Mouse (Mus musculus) neural tube, embryonic 14.5 days (tissue): ENCODE results near the gene Cep57l1. TPM values are rescaled to one million over a fixed set of nuclear protein-coding genes. Genes with fewer than 3 reads are reported as not detected.
A peak's percentile ranks its signal among the peaks of the same experiment; 100 is the strongest.

Source experiments
- ATAC-seq: fragments of 200-750 bp; cut with Nextera tagmentation; 2 replicates; pipeline ENCODE4 v1.8.0; 2017; ENCODE audit warnings: low read depth, mild to moderate bottlenecking, moderate TSS enrichment, moderate library complexity
- H3K27ac ChIP-seq: fragments of 300-500 bp; sonication (generic); 2 replicates; pipeline ENCODE4 v1.5.1; 2014; ENCODE audit warnings: low read depth, mild to moderate bottlenecking, control low read depth, low read length, moderate library complexity, mixed read lengths
- H3K27me3 ChIP-seq: fragments of 300-500 bp; sonication (generic); 2 replicates; pipeline ENCODE4 v1.6.1; 2014; ENCODE audit warnings: low read length; ENCODE audit not compliant: control insufficient read depth, insufficient read depth
- H3K36me3 ChIP-seq: fragments of 300-500 bp; sonication (generic); 2 replicates; pipeline ENCODE4 v1.6.1; 2014; ENCODE audit warnings: low read length, mixed read lengths; ENCODE audit not compliant: control insufficient read depth, insufficient read depth
- H3K4me1 ChIP-seq: fragments of 300-500 bp; sonication (generic); 2 replicates; pipeline ENCODE4 v1.6.1; 2014; ENCODE audit warnings: low read length; ENCODE audit not compliant: control insufficient read depth, insufficient read depth
- H3K4me2 ChIP-seq: fragments of 300-500 bp; sonication (generic); 2 replicates; pipeline ENCODE4 v1.6.1; 2014; ENCODE audit warnings: mild to moderate bottlenecking, low read depth, low read length, control low read depth
- H3K4me3 ChIP-seq: fragments of 300-500 bp; sonication (generic); 2 replicates; pipeline ENCODE4 v1.5.1; 2014; ENCODE audit warnings: low read depth, low read length, control low read depth, mixed read lengths
- H3K9ac ChIP-seq: fragments of 300-500 bp; sonication (generic); replicated peaks from 2 replicates; pipeline ENCODE4 v1.6.1; 2014; ENCODE audit warnings: low read depth, mild to moderate bottlenecking, control low read depth, low read length, mixed read lengths
- H3K9me3 ChIP-seq: fragments of 300-500 bp; sonication (generic); 2 replicates; pipeline ENCODE4 v1.6.1; 2016; ENCODE audit warnings: low read length; ENCODE audit not compliant: control insufficient read depth
- WGBS: fragments of 180-500 bp; shearing (Covaris S2); extraction: QIAGEN DNeasy Blood & Tissue Kit; methylation state at CpG from one replicate; pipeline ENCODE4 v1.1.7; 2014; 5-methylcytosine and 5-hydroxymethylcytosine counted together
- polyA plus RNA-seq: library from polyadenylated mRNA; unstranded; fragments of >200 nt; fragmentation: Nextera tagmentation; extraction: Ambion mirVana; gene quantifications from 2 replicates; pipeline ENCODE4 v1.2.1, GENCODE M21; 2014

Cep57l1 gene
- polyA plus RNA-seq, 1 experiment from 2014 or later: 15.8 TPM

DNA sequence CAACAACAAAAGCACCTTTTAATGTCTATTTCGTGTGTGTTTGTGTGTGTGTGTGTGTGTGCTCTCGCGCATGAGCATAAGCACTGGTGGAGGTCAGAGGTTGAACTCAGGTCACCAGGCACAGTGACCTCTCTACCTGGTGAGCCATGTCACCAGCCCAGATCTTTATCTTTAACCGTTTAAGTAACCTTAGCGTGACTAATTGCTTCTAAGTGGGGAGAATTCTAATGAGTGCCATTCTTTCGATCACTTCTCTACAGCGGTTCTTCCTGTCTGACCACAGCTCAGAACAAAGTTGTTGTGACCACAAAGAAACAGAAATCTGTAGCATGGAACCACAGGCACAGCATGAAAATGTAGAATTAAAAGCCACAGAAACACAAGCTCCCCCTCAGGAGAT lies 98.2 kb downstream of the Cep57l1 start:
- no peak overlapping the region for H3K4me2 ChIP-seq
- no peak overlapping the region for H3K4me3 ChIP-seq
- H3K27me3 ChIP-seq: no peaks in the 10 kb centered on the region
- 49% methylated on average over 7 of the region's 7 CpGs for WGBS
- no peaks in the 10 kb centered on the region for H3K4me1 ChIP-seq
- no peak for ATAC-seq
- H3K27ac ChIP-seq: no peak overlapping the region
- H3K9ac ChIP-seq: no peak overlapping the region
- no peaks in the 10 kb centered on the region for H3K36me3 ChIP-seq
- H3K9me3 ChIP-seq: no peaks in the 10 kb centered on the region

DNA sequence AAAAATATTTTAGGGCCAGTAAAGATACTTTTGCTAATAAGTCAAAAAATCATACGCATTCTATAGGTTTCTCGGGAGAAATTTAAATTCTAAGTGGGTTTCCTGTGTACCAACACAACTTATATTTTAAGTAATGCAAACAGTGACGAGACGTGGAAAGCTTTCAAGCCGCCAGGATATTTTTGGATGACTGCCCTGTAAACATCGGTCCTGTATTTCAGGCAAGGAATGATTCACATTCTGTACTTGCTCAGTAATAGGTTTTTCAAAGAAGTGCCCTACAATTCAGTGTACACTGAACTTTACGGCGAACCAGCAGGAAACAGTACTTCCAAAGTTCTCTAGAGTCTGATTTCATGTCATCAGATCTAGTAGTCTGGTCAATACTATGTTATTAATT lies 98.9 kb downstream of the Cep57l1 start:
- ATAC-seq: no peak
- H3K9me3 ChIP-seq: no peaks in the 10 kb centered on the region

DNA sequence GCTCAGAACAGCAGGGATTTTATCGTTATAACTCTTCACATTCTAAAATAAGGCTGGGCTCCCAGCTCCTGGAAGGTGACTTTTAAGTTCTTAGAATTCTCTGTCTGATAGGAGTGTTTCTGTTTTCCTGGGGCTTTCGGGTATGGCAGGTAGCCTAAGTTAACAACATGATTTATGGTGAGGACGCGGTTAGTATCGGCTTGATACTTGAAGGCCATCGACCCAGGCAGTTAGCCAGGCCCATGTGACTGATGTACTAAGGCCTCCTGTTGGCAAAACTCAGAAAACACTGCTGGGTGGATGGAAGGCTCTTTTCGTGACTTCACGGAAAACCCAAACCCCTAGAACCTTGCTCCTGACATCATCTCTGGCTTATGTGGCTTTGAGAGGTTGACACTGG lies 100.3 kb downstream of the Cep57l1 start:
- Histone ChIP-seq H3K4me3 (no peak overlapping the region), H3K9ac (no peak overlapping the region), H3K27me3 (no peaks in the 10 kb centered on the region), H3K4me2 (no peak overlapping the region), H3K27ac (no peak overlapping the region), H3K9me3 (no peaks in the 10 kb centered on the region), H3K36me3 (no peaks in the 10 kb centered on the region), H3K4me1 (no peaks in the 10 kb centered on the region)
- WGBS: 82% methylated on average over 8 of the region's 8 CpGs
- no peak for ATAC-seq

More for the DNA sequence above, 98.9 kb downstream of the Cep57l1 start:
- no peak overlapping the region for H3K9ac ChIP-seq
- H3K27me3 ChIP-seq: no peaks in the 10 kb centered on the region
- H3K4me1 ChIP-seq: no peaks in the 10 kb centered on the region
- H3K4me3 ChIP-seq: no peak overlapping the region
- H3K4me2 ChIP-seq: no peak overlapping the region
- no peaks in the 10 kb centered on the region for H3K36me3 ChIP-seq
- 85% methylated on average over 8 of the region's 8 CpGs for WGBS
- H3K27ac ChIP-seq: no peak overlapping the region

DNA sequence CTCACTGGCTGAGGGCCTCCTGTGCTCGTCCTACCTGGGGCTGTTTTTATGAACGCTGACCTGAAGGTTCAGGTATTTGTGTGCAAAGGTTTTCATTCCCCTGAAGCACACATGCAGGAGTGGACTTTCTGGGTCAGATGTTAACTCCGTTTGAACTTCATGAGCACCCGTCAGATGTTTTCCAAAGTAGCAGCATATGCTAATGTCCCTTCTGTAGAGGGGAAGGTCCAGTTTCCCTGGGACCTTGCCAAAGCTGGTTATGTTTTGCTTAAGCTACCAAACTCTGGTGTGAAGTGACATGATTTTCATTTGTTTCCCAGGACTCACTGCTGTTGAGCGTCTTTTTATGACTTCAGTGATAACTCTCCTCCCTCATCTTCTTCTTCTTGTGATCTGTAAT lies 110.0 kb downstream of the Cep57l1 start:
- no peak overlapping the region for H3K4me2 ChIP-seq
- no peaks in the 10 kb centered on the region for H3K9me3 ChIP-seq
- no peaks in the 10 kb centered on the region for H3K36me3 ChIP-seq
- H3K4me1 ChIP-seq: no peaks in the 10 kb centered on the region
- H3K27ac ChIP-seq: no peak overlapping the region
- ATAC-seq: no peak
- 89% methylated on average over 5 of the region's 5 CpGs for WGBS
- no peak overlapping the region for H3K9ac ChIP-seq
- no peak overlapping the region for H3K4me3 ChIP-seq
- no peaks in the 10 kb centered on the region for H3K27me3 ChIP-seq

DNA sequence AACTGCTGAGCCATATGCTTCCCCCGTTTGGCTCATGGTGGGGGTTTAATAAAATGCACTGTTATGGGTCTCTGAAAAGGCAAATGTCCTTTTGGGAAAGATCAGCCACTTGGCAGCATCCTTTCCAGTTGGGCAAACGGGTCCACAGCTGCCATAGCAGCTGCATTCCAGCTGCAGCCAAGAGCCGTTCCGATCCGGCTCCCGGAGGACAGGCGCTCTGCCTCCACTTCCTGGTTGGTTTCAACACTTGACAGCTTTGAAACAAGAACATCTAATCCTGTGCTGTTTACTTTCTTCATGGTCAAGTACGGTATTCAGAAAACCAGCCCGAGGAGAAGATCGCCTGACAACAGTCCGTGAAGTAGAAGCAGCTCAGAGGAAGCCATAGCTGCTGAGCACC lies 112.6 kb downstream of the Cep57l1 start:
- Histone ChIP-seq H3K36me3 (no peaks in the 10 kb centered on the region), H3K4me3 (no peak overlapping the region), H3K27ac (no peak overlapping the region), H3K9ac (no peak overlapping the region), H3K9me3 (no peaks in the 10 kb centered on the region), H3K4me1 (no peaks in the 10 kb centered on the region), H3K4me2 (no peak overlapping the region), H3K27me3 (no peaks in the 10 kb centered on the region)
- ATAC-seq: no peak
- 70% methylated on average over 11 of the region's 11 CpGs for WGBS

DNA sequence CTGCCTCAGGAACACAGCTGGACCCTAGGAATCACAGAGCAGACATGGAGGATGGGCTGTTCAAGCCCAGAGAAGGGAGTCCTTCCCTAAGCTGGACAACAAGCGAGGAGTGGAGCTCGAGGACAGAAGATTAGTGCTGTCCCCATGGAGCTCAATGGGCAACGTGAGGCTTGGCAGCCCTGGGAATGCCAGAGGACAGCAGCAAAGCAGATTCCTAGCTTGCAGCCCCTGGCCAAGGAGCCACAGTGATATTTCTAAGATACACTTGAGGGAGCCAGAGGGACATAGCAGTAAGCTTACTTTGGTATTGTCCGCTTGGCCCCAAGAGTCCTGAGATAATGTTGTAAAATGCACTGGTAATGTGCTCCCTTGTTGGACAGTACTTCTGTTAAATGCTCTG lies 118.7 kb downstream of the Cep57l1 start:
- no peak overlapping the region for H3K9ac ChIP-seq
- H3K4me1 ChIP-seq: no peaks in the 10 kb centered on the region
- H3K27ac ChIP-seq: no peak overlapping the region
- H3K36me3 ChIP-seq: no peaks in the 10 kb centered on the region
- 70% methylated on average over 4 of the region's 4 CpGs for WGBS
- H3K9me3 ChIP-seq: no peaks in the 10 kb centered on the region
- no peak overlapping the region for H3K4me3 ChIP-seq
- H3K27me3 ChIP-seq: no peaks in the 10 kb centered on the region
- ATAC-seq: no peak
- H3K4me2 ChIP-seq: no peak overlapping the region

DNA sequence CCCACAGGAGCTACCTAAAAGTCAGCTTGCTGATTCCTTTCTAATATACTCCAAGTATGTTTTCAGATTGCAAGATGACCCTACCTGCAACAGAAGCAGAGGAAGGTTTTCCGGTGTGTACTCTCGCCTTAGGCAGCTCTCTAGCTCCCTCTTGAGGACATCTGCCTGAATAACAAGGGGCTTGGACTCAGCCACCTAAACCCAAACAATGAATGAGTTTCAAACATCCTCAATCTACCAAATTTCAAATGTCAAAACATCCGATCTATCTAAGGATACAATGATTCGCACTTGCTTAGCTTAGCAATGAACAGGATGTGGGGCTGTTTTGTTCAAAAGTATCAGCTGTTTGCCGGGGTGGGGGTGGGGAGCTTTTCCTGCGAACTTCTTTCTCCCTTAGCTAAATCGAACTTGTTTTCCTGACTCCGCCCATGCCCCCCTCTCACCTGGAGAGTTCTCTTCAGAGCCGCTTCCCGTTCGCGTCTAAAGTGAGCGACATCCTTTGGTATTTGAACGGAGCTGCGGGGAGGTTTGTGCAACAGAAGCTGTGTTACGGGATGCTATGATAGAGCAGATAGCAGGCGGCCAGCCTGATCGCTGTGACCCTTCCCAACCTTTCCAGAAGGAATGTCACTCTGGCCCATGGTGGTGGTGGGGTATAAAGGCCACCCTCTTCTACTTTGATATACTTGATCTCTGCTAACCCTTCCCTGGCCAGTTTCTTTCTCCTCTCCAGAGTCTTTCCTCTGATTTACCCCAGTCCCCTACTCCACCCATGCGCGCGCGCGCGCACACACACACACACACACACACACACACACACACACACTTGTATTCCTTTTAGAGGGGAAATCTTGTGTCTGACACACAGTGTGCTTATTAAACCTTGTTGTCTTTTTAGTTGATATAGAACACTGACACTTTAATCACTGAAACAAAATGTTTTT lies 119.5 kb downstream of the Cep57l1 start:
- ATAC-seq: peak; percentile 63; the same call in 1 of the 2 replicates

DNA sequence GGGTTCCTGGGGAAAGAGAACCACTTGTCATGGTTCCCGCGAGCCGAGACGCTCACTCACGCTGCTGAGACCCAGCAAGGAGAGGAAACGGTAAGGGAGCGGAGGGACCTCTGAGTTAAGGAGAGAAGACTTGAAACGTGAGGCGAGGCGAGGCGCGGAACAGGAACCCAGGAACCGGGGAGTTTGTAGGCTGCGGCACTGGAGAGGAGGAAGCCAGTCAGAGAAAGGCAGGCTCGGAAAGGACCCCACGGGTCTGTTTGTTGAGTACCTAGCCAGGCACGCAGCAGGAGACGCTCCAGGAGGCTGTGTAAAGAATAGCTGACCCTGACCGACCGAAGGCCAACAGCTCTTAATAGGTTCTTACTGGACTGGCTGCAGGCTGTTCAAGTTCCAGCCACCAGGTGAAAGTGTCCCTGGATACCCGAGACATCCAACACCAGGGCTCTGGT lies 125.1 kb downstream of the Cep57l1 start:
- Histone ChIP-seq H3K36me3 (no peaks in the 10 kb centered on the region), H3K4me3 (no peak overlapping the region; the same call in 1 of the 2 replicates), H3K9ac (no peak overlapping the region), H3K27ac (no peak overlapping the region), H3K27me3 (no peaks in the 10 kb centered on the region), H3K9me3 (no peaks in the 10 kb centered on the region), H3K4me2 (peak overlapping the region; percentile 20; the same call in 1 of the 2 replicates), H3K4me1 (no peaks in the 10 kb centered on the region)
- ATAC-seq: no peak
- WGBS: 4% methylated on average over 21 of the region's 21 CpGs

More for the DNA sequence above, 119.5 kb downstream of the Cep57l1 start:
- Histone ChIP-seq H3K27ac (no peak overlapping the region), H3K36me3 (no peaks in the 10 kb centered on the region), H3K4me3 (peak overlapping the region; percentile 33), H3K4me1 (no peaks in the 10 kb centered on the region), H3K4me2 (peak overlapping the region; percentile 63), H3K27me3 (no peaks in the 10 kb centered on the region), H3K9ac (peak overlapping the region; percentile 32; the same call in 1 of the 2 replicates), H3K9me3 (no peaks in the 10 kb centered on the region)
- WGBS: 22% methylated on average over 24 of the region's 24 CpGs
